Mouse (Mus musculus) hindbrain, embryonic 11.5 days (tissue): ENCODE data around the gene Asic2. TPM values are rescaled to one million over a fixed set of nuclear protein-coding genes. Genes with fewer than 3 reads are reported as not detected.

Experiments used
- ATAC-seq: fragments of 200-750 bp; cut with Nextera tagmentation; 2 replicates; pipeline ENCODE4 v1.8.0; 2017; ENCODE audit warnings: mild to moderate bottlenecking, moderate TSS enrichment, moderate library complexity; ENCODE audit not compliant: low FRiP score
- DNase-seq: peaks from one replicate; pipeline ENCODE4 v3.0.0-alpha.2; 2015; ENCODE audit warnings: low spot score
- H3K27ac ChIP-seq: fragments of 300-500 bp; sonication (generic); 2 replicates; pipeline ENCODE4 v1.5.1; 2014; ENCODE audit warnings: mild to moderate bottlenecking, low read depth, low read length
- H3K27me3 ChIP-seq: fragments of 300-500 bp; sonication (generic); 2 replicates; pipeline ENCODE4 v1.6.1; 2014; ENCODE audit warnings: mild to moderate bottlenecking, low read length, moderate library complexity, mixed read lengths; ENCODE audit not compliant: control insufficient read depth, insufficient read depth
- H3K36me3 ChIP-seq: fragments of 300-500 bp; sonication (generic); 2 replicates; pipeline ENCODE4 v1.6.1; 2014; ENCODE audit warnings: mild to moderate bottlenecking, low read length, moderate library complexity, mixed read lengths; ENCODE audit not compliant: control insufficient read depth, insufficient read depth
- H3K4me1 ChIP-seq: fragments of 300-500 bp; sonication (generic); replicated peaks from 2 replicates; pipeline ENCODE4 v1.6.1; 2014; ENCODE audit warnings: low read length, mixed read lengths; ENCODE audit not compliant: control insufficient read depth, insufficient read depth
- H3K4me2 ChIP-seq: fragments of 300-500 bp; sonication (generic); replicated peaks from 2 replicates; pipeline ENCODE4 v1.6.1; 2014; ENCODE audit warnings: mild to moderate bottlenecking, low read depth, low read length
- H3K4me3 ChIP-seq: fragments of 300-500 bp; sonication (generic); 2 replicates; pipeline ENCODE4 v1.5.1; 2014; ENCODE audit warnings: low read depth, low read length
- H3K9ac ChIP-seq: fragments of 300-500 bp; sonication (generic); 2 replicates; pipeline ENCODE4 v1.6.1; 2014; ENCODE audit warnings: low read depth, low read length
- H3K9me3 ChIP-seq: fragments of 300-500 bp; sonication (generic); 2 replicates; pipeline ENCODE4 v1.6.1; 2016; ENCODE audit warnings: low read length; ENCODE audit not compliant: control insufficient read depth
- WGBS: fragments of 180-500 bp; shearing (Covaris S2); extraction: QIAGEN DNeasy Blood & Tissue Kit; methylation state at CpG from one replicate; pipeline ENCODE4 v1.1.7; 2014; 5-methylcytosine and 5-hydroxymethylcytosine counted together
- polyA plus RNA-seq: library from polyadenylated mRNA; unstranded; fragments of >200 nt; fragmentation: Nextera tagmentation; extraction: Ambion mirVana; gene quantifications from 2 replicates; pipeline ENCODE4 v1.2.1, GENCODE M21; 2014

Gene Asic2
- polyA plus RNA-seq, 1 experiment from 2014 or later = 1.7 TPM

- WGBS = 65% methylated on average over 4 of the region's 4 CpGs
- no peaks in the 10 kb centered on the region for H3K27me3 ChIP-seq
- no peak overlapping the region for H3K9ac ChIP-seq
- DNase-seq = no peak
- no peak for ATAC-seq
- H3K36me3 ChIP-seq = no peaks in the 10 kb centered on the region
- H3K4me3 ChIP-seq = no peak overlapping the region
- H3K9me3 ChIP-seq = no peaks in the 10 kb centered on the region
- no peak overlapping the region for H3K27ac ChIP-seq
- H3K4me1 ChIP-seq = no peaks in the 10 kb centered on the region
- H3K4me2 ChIP-seq = no peak overlapping the region
Observed at GRCm38 (mm10) chr11:81511401-81511800, 456.9 kb downstream of the Asic2 start.

- Histone ChIP-seq H3K4me3 (no peak overlapping the region), H3K27ac (no peak overlapping the region), H3K9ac (no peak overlapping the region), H3K27me3 (no peaks in the 10 kb centered on the region), H3K9me3 (no peaks in the 10 kb centered on the region), H3K36me3 (no peaks in the 10 kb centered on the region), H3K4me2 (no peak overlapping the region), H3K4me1 (no peaks in the 10 kb centered on the region)
- 73% methylated on average over 8 of the region's 8 CpGs for WGBS
- DNase-seq = no peak
- no peak for ATAC-seq
Observed at GRCm38 (mm10) chr11:81508385-81509233, 459.6 kb downstream of the Asic2 start.

- Histone ChIP-seq H3K27me3 (no peaks in the 10 kb centered on the region), H3K36me3 (no peaks in the 10 kb centered on the region), H3K4me1 (peaks cover 6% of the 10 kb centered on the region; the same call in 1 of the 2 replicates), H3K4me3 (no peak overlapping the region), H3K9me3 (no peaks in the 10 kb centered on the region), H3K4me2 (no peak overlapping the region), H3K27ac (no peak overlapping the region), H3K9ac (no peak overlapping the region)
- ATAC-seq (no peak), DNase-seq (no peak)
- 84% methylated on average over 8 of the region's 8 CpGs for WGBS
Observed at GRCm38 (mm10) chr11:81504791-81505430, 463.3 kb downstream of the Asic2 start.

GRCm38 (mm10) chr11:81501473-81502246 is 466.6 kb downstream of the Asic2 start:
- DNase-seq (no peak), ATAC-seq (peak; percentile 73)
- WGBS = 20% methylated on average over 14 of the region's 14 CpGs
- Histone ChIP-seq H3K27me3 (no peaks in the 10 kb centered on the region), H3K4me2 (no peak overlapping the region), H3K27ac (0 out of 2 replicates have a peak overlapping the region, but pooled peaks have one; percentile 27), H3K9me3 (no peaks in the 10 kb centered on the region), H3K4me1 (peaks cover 8% of the 10 kb centered on the region; the same call in 1 of the 2 replicates), H3K4me3 (no peak overlapping the region), H3K36me3 (no peaks in the 10 kb centered on the region), H3K9ac (no peak overlapping the region)

- no peak overlapping the region for H3K4me3 ChIP-seq
Observed at GRCm38 (mm10) chr11:81498990-81499389, 469.3 kb downstream of the Asic2 start.

GRCm38 (mm10) chr11:81497652-81498391 is 470.4 kb downstream of the Asic2 start:
- WGBS = 74% methylated on average over 9 of the region's 9 CpGs
- Histone ChIP-seq H3K27me3 (no peaks in the 10 kb centered on the region), H3K4me2 (no peak overlapping the region), H3K4me3 (no peak overlapping the region), H3K9me3 (no peaks in the 10 kb centered on the region), H3K4me1 (peaks cover 8% of the 10 kb centered on the region; the same call in 1 of the 2 replicates), H3K27ac (no peak overlapping the region), H3K9ac (no peak overlapping the region), H3K36me3 (no peaks in the 10 kb centered on the region)
- no peak for DNase-seq
- ATAC-seq = no peak

More at GRCm38 (mm10) chr11:81498990-81499389, 469.3 kb downstream of the Asic2 start:
- no peaks in the 10 kb centered on the region for H3K36me3 ChIP-seq
- H3K9me3 ChIP-seq = no peaks in the 10 kb centered on the region
- H3K27me3 ChIP-seq = no peaks in the 10 kb centered on the region
- no peak overlapping the region for H3K9ac ChIP-seq
- WGBS = 70% methylated on average over 1 of the region's 1 CpGs
- H3K4me2 ChIP-seq = no peak overlapping the region
- no peak for ATAC-seq
- no peak for DNase-seq
- no peak overlapping the region for H3K27ac ChIP-seq
- H3K4me1 ChIP-seq = peaks cover 8% of the 10 kb centered on the region; the same call in 1 of the 2 replicates

GRCm38 (mm10) chr11:81496446-81496845 is 471.8 kb downstream of the Asic2 start:
- no peak overlapping the region for H3K4me2 ChIP-seq
- no peak for ATAC-seq
- H3K9me3 ChIP-seq = no peaks in the 10 kb centered on the region
- no peak overlapping the region for H3K9ac ChIP-seq
- WGBS = 45% methylated on average over 1 of the region's 1 CpGs
- H3K4me3 ChIP-seq = no peak overlapping the region
- H3K27ac ChIP-seq = no peak overlapping the region
- H3K4me1 ChIP-seq = peaks cover 5% of the 10 kb centered on the region; the same call in 1 of the 2 replicates
- H3K36me3 ChIP-seq = no peaks in the 10 kb centered on the region
- H3K27me3 ChIP-seq = no peaks in the 10 kb centered on the region
- no peak for DNase-seq

GRCm38 (mm10) chr11:81492351-81492750 is 475.9 kb downstream of the Asic2 start:
- Histone ChIP-seq H3K27ac (no peak overlapping the region), H3K9ac (no peak overlapping the region), H3K9me3 (no peaks in the 10 kb centered on the region), H3K4me2 (no peak overlapping the region), H3K27me3 (no peaks in the 10 kb centered on the region), H3K4me3 (no peak overlapping the region), H3K36me3 (no peaks in the 10 kb centered on the region), H3K4me1 (no peaks in the 10 kb centered on the region)
- DNase-seq (no peak), ATAC-seq (no peak)
- 89% methylated on average over 5 of the region's 5 CpGs for WGBS
